Comparison of ENCODE assay signal across 14 mouse cellular contexts in the genomic region with DNA sequence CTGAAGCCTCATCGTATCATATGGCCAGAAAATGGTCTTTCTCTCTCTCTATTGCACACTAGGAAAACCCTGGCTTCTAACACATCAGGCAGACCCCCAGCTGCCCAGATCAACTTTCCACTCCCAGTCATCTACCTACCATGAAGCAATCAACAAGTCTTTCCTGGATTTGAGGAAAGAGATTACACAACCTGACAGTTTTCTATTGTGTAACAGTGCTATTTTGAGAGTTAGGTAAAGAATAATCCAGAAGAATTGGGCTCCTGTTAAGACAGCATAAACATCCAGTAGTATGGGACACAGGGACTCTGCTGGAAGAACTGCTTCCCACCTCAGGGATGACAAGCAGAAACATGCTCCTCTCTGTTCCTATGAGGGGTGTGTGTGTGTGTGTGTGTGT.
"Had no signal": no experiment of that assay in that cellular context is flagged by ENCODE, and none has a peak within 500 bp of the region (broad histone marks: within the 10 kb centered on the region; RNA-seq: fewer than 3 reads in every experiment).

No protein-coding gene starts in this region.

- DNase-seq: retina, postnatal 1 day; right cerebral cortex, postnatal 4 days; spleen, adult 18-20 months; thymus, adult 2 months; thymus, postnatal 25 days had no signal

- H3K9me3 ChIP-seq: limb, embryonic 10.5 days; megakaryocyte, embryonic 14.5 days; midbrain, embryonic 15.5 days; neural tube, embryonic 13.5 days; stomach, embryonic 15.5 days had no signal

- H3K27ac ChIP-seq: left cerebral cortex, adult 2 months; limb, embryonic 10.5 days; midbrain, embryonic 15.5 days; neural tube, embryonic 13.5 days; stomach, embryonic 15.5 days had no signal

- H3K4me3 ChIP-seq: left cerebral cortex, adult 2 months; limb, embryonic 10.5 days; megakaryocyte, embryonic 14.5 days; midbrain, embryonic 15.5 days; neural tube, embryonic 13.5 days; stomach, embryonic 15.5 days had no signal

- H3K4me1 ChIP-seq: stomach, embryonic 15.5 days had no signal

- H3K4me2 ChIP-seq: midbrain, embryonic 11.5 days; midbrain, embryonic 15.5 days; neural tube, embryonic 13.5 days; stomach, embryonic 15.5 days had no signal

- ATAC-seq: inflammation-experienced regulatory T-cells, adult 6 months; intestine, postnatal 0 days; midbrain, embryonic 15.5 days had no signal

- H3K27me3 ChIP-seq: megakaryocyte, embryonic 14.5 days; midbrain, embryonic 15.5 days; neural tube, embryonic 13.5 days; stomach, embryonic 15.5 days had no signal

- H3K36me3 ChIP-seq: stomach, embryonic 15.5 days had no signal

- H3K9ac ChIP-seq: midbrain, embryonic 15.5 days; neural tube, embryonic 13.5 days; stomach, embryonic 15.5 days had no signal
